Mouse (Mus musculus) myocyte (in vitro differentiated cells): ENCODE data around the gene Adrm1. TPM values are rescaled to one million over a fixed set of nuclear protein-coding genes. Genes with fewer than 3 reads are reported as not detected.

Experiments
- H3K27me3 ChIP-seq: one replicate; pipeline ENCODE4 v1.6.1; 2011; ENCODE audit not compliant: control insufficient read depth, insufficient read depth, insufficient read length
- H3K36me3 ChIP-seq: one replicate; pipeline ENCODE4 v1.6.1; 2011; ENCODE audit not compliant: control insufficient read depth, insufficient read depth
- H3K4me2 ChIP-seq: one replicate; pipeline ENCODE4 v1.6.1; 2011; ENCODE audit warnings: low read depth, control low read depth
- H3K4me3 ChIP-seq: one replicate; pipeline ENCODE4 v1.5.1; 2011; ENCODE audit warnings: mild to moderate bottlenecking, control low read depth, moderate library complexity
- H3K79me2 ChIP-seq: one replicate; pipeline ENCODE4 v1.6.1; 2011; ENCODE audit not compliant: control insufficient read depth, insufficient read depth
- H3ac ChIP-seq: one replicate; pipeline ENCODE4 v1.6.1; 2011; ENCODE audit not compliant: control insufficient read depth, insufficient read length
- CEBPB ChIP-seq: IDR thresholded peaks from 2 replicates; pipeline ENCODE4 v1.6.1; 2011; ENCODE audit warnings: mild to moderate bottlenecking, moderate library complexity; ENCODE audit not compliant: poor library complexity, insufficient read depth, severe bottlenecking
- E2F4 ChIP-seq: IDR thresholded peaks from one replicate; pipeline ENCODE4 v1.6.1; 2011; ENCODE audit warnings: mild to moderate bottlenecking, control low read depth, moderate library complexity; ENCODE audit not compliant: insufficient read depth
- MAX ChIP-seq: IDR thresholded peaks from one replicate; pipeline ENCODE4 v1.6.1; 2011; ENCODE audit warnings: low read depth, mild to moderate bottlenecking, control low read depth
- MYOD1 ChIP-seq, 3 experiments: IDR thresholded peaks; one replicate each; pipeline ENCODE4 v1.6.1; 2011; ENCODE audit warnings: control low read depth in 2 of 3, low read depth in 2 of 3, mild to moderate bottlenecking in 2 of 3, moderate library complexity in 1 of 3; ENCODE audit not compliant: insufficient read length in 2 of 3, control insufficient read depth in 1 of 3
- MYOG ChIP-seq, 3 experiments: IDR thresholded peaks; one replicate each; pipeline ENCODE4 v1.6.1; 2011; ENCODE audit warnings: control low read depth in 2 of 3, low read depth in 2 of 3, mild to moderate bottlenecking in 2 of 3; ENCODE audit not compliant: insufficient read length in 2 of 3, control insufficient read depth in 1 of 3, insufficient read depth in 1 of 3
- POLR2A ChIP-seq: IDR thresholded peaks from one replicate; pipeline ENCODE4 v1.6.1; 2011; ENCODE audit warnings: low read depth, mild to moderate bottlenecking, control low read depth, moderate library complexity; ENCODE audit not compliant: insufficient read length
- POLR2AphosphoS2 ChIP-seq: IDR thresholded peaks from one replicate; pipeline ENCODE4 v1.6.1; 2011; ENCODE audit warnings: low read depth, control low read depth; ENCODE audit not compliant: insufficient read length
- REST ChIP-seq: IDR thresholded peaks from one replicate; pipeline ENCODE4 v1.6.1; 2011; ENCODE audit warnings: mild to moderate bottlenecking, control low read depth, moderate library complexity; ENCODE audit not compliant: insufficient read depth, insufficient read length
- SRF ChIP-seq: IDR thresholded peaks from one replicate; pipeline ENCODE4 v1.6.1; 2011; ENCODE audit warnings: low read depth; ENCODE audit not compliant: control insufficient read depth, insufficient read length
- TCF12 ChIP-seq: IDR thresholded peaks from one replicate; pipeline ENCODE4 v1.6.1; 2011; ENCODE audit warnings: mild to moderate bottlenecking, control low read depth; ENCODE audit not compliant: poor library complexity, insufficient read depth, severe bottlenecking
- TCF3 ChIP-seq: IDR thresholded peaks from one replicate; pipeline ENCODE4 v1.6.1; 2011; ENCODE audit warnings: low read depth, control low read depth; ENCODE audit not compliant: insufficient read length
- USF1 ChIP-seq: IDR thresholded peaks from one replicate; pipeline ENCODE4 v1.6.1; 2011; ENCODE audit warnings: low read depth, mild to moderate bottlenecking, control low read depth, moderate library complexity
- polyA plus RNA-seq: library from polyadenylated mRNA; unstranded; fragments of >200 nt; fragmentation: generic; extraction: Trizol; gene quantifications from one replicate; pipeline ENCODE4 v1.2.1, GENCODE M21; 2012; ENCODE audit warnings: missing spikeins

Gene Adrm1
- polyA plus RNA-seq, 1 experiment: 188 TPM

DNA sequence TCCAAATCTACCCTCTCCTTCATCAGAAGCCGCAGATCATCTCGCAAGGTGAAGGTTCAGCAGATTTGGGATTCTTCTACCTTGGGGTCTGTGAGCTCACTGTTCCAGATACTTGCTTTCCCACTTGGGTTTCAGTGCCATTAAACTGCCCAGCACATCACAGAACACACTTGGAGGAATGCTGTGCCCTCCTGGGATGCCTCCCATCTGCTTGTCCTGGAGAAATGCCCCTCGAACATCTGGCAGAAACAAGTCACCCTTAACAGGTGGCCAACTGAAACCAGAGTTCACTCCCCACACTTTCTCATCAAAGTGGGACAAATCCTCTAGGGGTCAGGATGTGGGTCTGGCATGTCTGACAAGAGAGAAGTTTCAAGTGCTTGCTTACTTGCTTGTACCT, 12.7 kb upstream of the Adrm1 start:
- Histone ChIP-seq H3K4me2 (no peak overlapping the region), H3K79me2 (no peaks in the 10 kb centered on the region), H3K36me3 (peaks cover 15% of the 10 kb centered on the region), H3K4me3 (no peak overlapping the region), H3ac (no peak overlapping the region), H3K27me3 (no peaks in the 10 kb centered on the region)
- TF ChIP-seq POLR2A (no peak), CEBPB (no peak), TCF3 (no peak), TCF12 (no peak), MAX (no peak), POLR2AphosphoS2 (no peak), MYOG (IDR thresholded peaks at IDR 0.05; ENCODE audit: control insufficient read depth in 1 of 3, insufficient read depth in 1 of 3, insufficient read length in 2 of 3, low read depth in 2 of 3) (no peak), MYOD1 (IDR thresholded peaks at IDR 0.05; ENCODE audit: control insufficient read depth in 1 of 3, insufficient read length in 2 of 3, low read depth in 2 of 3) (no peak), REST (no peak), E2F4 (no peak), SRF (no peak), USF1 (no peak)

DNA sequence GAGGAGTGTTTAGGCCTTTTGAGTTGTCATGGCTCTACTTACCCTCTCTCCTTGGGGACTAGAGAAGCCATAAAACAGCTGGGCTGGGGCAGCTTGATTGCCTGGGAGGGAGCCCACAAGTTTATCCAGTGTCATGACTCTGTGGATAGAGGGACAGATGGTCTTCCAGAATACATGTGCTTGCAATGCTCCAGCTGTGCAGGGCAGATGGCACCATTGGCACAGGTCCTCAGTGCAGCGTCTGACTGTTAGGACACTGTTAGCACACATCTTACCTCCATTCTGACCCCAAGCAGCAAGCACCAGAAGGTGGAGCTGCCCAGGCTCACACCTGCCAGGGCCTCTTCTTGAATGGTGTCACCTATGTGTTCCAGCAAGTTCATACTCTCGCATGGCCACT, 5.4 kb upstream of the Adrm1 start:
- H3K4me2 ChIP-seq: no peak overlapping the region
- no peaks in the 10 kb centered on the region for H3K36me3 ChIP-seq
- no peak overlapping the region for H3K4me3 ChIP-seq
- no peaks in the 10 kb centered on the region for H3K79me2 ChIP-seq
- H3K27me3 ChIP-seq: no peaks in the 10 kb centered on the region
- TF ChIP-seq MYOD1 (IDR thresholded peaks at IDR 0.05; ENCODE audit: control insufficient read depth in 1 of 3, insufficient read length in 2 of 3, low read depth in 2 of 3) (peak in 2 of 3 experiments; percentile 46 to 63), REST (no peak), SRF (no peak), POLR2AphosphoS2 (no peak), POLR2A (no peak), MYOG (IDR thresholded peaks at IDR 0.05; ENCODE audit: control insufficient read depth in 1 of 3, insufficient read depth in 1 of 3, insufficient read length in 2 of 3, low read depth in 2 of 3) (peak; percentile 51 to 74 (median 54)), CEBPB (no peak), E2F4 (no peak), USF1 (no peak), TCF12 (no peak), TCF3 (peak; percentile 57), MAX (no peak)
- no peak overlapping the region for H3ac ChIP-seq

DNA sequence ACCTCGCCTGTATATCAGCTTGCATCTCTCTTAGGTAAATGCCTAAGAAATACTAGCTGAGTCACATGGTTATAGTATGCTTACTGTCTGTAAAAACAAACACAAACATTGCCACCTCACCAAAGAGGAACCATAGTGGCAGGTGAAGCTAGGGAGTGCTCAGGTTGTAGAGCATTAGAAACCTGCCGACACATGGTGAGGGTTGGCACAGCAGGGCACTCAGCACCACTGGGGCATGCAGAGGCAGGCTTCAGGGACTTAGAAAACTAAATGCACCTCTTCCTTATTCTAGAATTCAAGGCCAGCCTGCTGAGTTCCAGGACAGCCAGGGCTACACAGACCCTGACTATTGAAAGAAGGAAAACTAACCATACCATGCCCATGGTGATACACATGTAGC, 4.4 kb upstream of the Adrm1 start:
- TF ChIP-seq POLR2AphosphoS2: peak; percentile 32
- no peak for TF ChIP-seq TCF3
- no peak overlapping the region for H3K4me3 ChIP-seq
- no peaks in the 10 kb centered on the region for H3K27me3 ChIP-seq
- no peak overlapping the region for H3ac ChIP-seq
- H3K79me2 ChIP-seq: no peaks in the 10 kb centered on the region
- no peaks in the 10 kb centered on the region for H3K36me3 ChIP-seq
- no peak overlapping the region for H3K4me2 ChIP-seq

DNA sequence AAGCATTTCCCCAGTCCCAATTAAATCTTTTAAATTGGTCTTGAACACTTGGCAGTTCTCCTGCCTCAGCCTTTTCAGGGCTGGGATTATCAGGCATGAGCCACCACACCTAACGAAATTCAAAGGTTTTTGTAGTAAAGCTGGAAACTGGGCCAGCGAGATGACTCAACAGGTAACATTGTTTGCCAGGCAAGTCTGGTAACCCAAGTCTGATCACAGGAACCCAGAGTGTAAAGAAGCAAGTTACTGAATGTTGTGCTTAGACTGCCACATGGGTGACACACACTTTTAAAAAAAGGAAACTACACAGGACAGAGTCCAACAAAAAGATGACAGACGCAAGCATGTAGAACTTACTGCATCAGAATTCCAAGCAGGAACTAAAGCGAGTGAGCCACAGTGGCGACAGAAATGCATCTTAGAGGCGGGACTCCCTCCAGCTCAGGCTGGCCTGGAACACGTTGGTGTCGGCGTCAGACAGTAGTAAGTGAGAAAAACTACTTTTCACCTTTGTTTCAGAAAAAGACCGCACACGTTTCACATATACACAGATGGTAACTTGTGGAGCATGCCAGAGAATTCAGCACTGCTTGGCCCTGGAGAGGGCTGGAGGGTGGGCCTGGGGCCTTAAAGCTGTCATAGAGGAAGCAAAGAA, 1.0 kb upstream of the Adrm1 start:
- peak overlapping the region; percentile 52 for H3K4me3 ChIP-seq
- no peaks in the 10 kb centered on the region for H3K27me3 ChIP-seq
- no peak overlapping the region for H3ac ChIP-seq
- peak overlapping the region; percentile 86 for H3K4me2 ChIP-seq
- TF ChIP-seq MAX: no peak
- TF ChIP-seq REST: no peak
- no peak for TF ChIP-seq TCF12
- no peak for TF ChIP-seq E2F4
- no peak for TF ChIP-seq POLR2A
- no peak for TF ChIP-seq MYOG (IDR thresholded peaks at IDR 0.05; ENCODE audit: control insufficient read depth in 1 of 3, insufficient read depth in 1 of 3, insufficient read length in 2 of 3, low read depth in 2 of 3)
- TF ChIP-seq TCF3: no peak
- TF ChIP-seq MYOD1 (IDR thresholded peaks at IDR 0.05; ENCODE audit: control insufficient read depth in 1 of 3, insufficient read length in 2 of 3, low read depth in 2 of 3): no peak
- no peak for TF ChIP-seq CEBPB
- TF ChIP-seq USF1: no peak
- no peak for TF ChIP-seq SRF
- no peak for TF ChIP-seq POLR2AphosphoS2
- peaks cover 27% of the 10 kb centered on the region for H3K79me2 ChIP-seq
- H3K36me3 ChIP-seq: no peaks in the 10 kb centered on the region

DNA sequence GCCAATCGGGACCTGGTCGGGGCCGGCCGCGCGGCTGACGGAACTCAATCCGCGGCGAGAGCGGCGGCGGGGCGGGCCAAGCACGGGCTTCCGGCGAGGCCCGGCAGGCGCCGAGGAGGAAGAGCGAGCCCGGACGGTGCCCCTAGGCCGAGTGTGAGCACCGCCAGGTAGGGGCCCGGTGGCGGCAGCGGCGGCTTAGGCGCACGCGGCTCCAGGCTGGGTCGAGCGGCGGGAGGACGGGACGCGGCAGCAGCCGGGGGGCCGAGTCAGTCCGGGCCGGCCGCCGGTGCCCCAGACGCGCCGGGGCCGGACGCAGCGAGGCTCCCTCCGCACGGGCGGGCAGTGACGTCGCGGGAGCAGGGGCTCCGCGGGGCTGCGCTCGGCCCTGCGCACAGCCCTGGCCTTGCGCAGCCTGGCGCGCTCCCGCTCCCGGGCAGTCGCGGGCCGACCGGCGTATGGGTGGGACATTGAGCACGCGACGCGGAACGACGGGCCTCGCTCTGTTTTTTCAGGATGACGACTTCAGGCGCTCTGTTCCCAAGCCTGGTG, 311 bp downstream of the Adrm1 start:
- Histone ChIP-seq H3K27me3 (no peaks in the 10 kb centered on the region), H3K4me3 (peak overlapping the region; percentile 52), H3ac (peak overlapping the region; percentile 66), H3K4me2 (peak overlapping the region; percentile 99), H3K36me3 (no peaks in the 10 kb centered on the region), H3K79me2 (peaks cover 27% of the 10 kb centered on the region)
- TF ChIP-seq TCF12 (no peak), POLR2AphosphoS2 (peak; percentile 54), SRF (no peak), POLR2A (peak; percentile 89), MAX (no peak), REST (no peak), CEBPB (no peak), USF1 (no peak), MYOD1 (IDR thresholded peaks at IDR 0.05; ENCODE audit: control insufficient read depth in 1 of 3, insufficient read length in 2 of 3, low read depth in 2 of 3) (peak in 1 of 3 experiments; percentile 15), TCF3 (no peak), MYOG (IDR thresholded peaks at IDR 0.05; ENCODE audit: control insufficient read depth in 1 of 3, insufficient read depth in 1 of 3, insufficient read length in 2 of 3, low read depth in 2 of 3) (no peak)
